Mouse (Mus musculus) cerebellum, adult 2 months (tissue): ENCODE results near the gene 0610030E20Rik. TPM values are rescaled to one million over a fixed set of nuclear protein-coding genes. Genes with fewer than 3 reads are reported as not detected.
A peak's percentile ranks its signal among the peaks of the same experiment; 100 is the strongest.

Experiments used
- DNase-seq, 2 experiments: peaks; one replicate each; pipeline ENCODE4 v3.0.0; 2021
- H3K27ac ChIP-seq: fragments of 200-500 bp; 2 replicates; pipeline ENCODE4 v1.5.1; 2012; ENCODE audit warnings: low read length, control low read depth, inconsistent platforms; ENCODE audit not compliant: insufficient read depth
- H3K27me3 ChIP-seq: fragments of 200-500 bp; 2 replicates; pipeline ENCODE4 v1.6.1; 2012; ENCODE audit warnings: inconsistent platforms, mild to moderate bottlenecking, low read length, moderate library complexity; ENCODE audit not compliant: control insufficient read depth, insufficient read depth
- H3K4me1 ChIP-seq: fragments of 200-500 bp; 2 replicates; pipeline ENCODE4 v1.6.1; 2011; ENCODE audit warnings: low read length; ENCODE audit not compliant: control insufficient read depth, insufficient read depth
- H3K4me3 ChIP-seq: fragments of 200-500 bp; replicated peaks from 2 replicates; pipeline ENCODE3; 2011; ENCODE audit warnings: mild to moderate bottlenecking, low read depth, low read length, control low read depth; ENCODE audit not compliant: insufficient read depth
- CTCF ChIP-seq: fragments of 200-500 bp; IDR thresholded peaks from 2 replicates; pipeline ENCODE4 v1.5.1; 2011; ENCODE audit warnings: low read depth, mild to moderate bottlenecking, control low read depth, low read length, moderate library complexity, borderline replicate concordance; ENCODE audit not compliant: insufficient read depth
- POLR2A ChIP-seq: fragments of 200-500 bp; IDR thresholded peaks from 2 replicates; pipeline ENCODE4 v1.6.1; 2011; ENCODE audit warnings: low read length, control low read depth, borderline replicate concordance; ENCODE audit not compliant: insufficient read depth
- WGBS: fragments of 180-500 bp; shearing (Covaris S2); methylation state at CpG from one replicate; pipeline ENCODE4 v1.1.7; 2018; 5-methylcytosine and 5-hydroxymethylcytosine counted together
- polyA plus RNA-seq: library from polyadenylated mRNA; depleted of rRNA; stranded (reverse); fragments of >200 nt; gene quantifications from 2 replicates; pipeline ENCODE4 v1.2.3, GENCODE M21; 2012

Gene 0610030E20Rik
- polyA plus RNA-seq, 1 experiment = 25.1 TPM

DNA sequence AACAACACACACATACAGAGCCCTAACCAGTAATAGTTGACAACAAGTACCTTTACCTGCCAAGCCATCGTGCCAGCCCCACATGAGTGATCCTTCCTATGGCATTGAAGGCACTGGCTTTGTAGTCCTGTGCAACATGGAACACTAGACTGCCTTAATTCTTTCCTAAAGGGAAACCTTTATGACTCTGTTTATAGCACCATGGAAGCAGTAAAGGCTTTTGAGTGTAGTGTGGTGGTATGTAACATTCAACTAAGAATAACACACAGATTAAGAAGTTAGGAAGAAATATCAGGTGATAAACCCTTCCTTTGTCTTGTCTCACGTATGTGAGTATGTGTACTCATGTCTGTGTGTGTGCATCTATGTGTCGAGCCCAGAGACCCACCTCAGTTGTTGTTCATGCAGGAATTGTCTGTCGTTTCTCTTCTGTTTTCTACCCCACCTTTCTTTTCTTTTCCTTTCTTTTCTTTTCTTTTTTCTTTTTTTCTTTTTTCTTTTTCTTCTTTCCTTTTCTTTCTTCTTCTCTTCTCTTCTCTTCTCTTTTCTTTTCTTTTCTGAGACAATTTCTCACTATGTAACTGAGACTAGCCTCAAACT is 19.8 kb downstream of the 0610030E20Rik start, which contains the start of gene Rnf181:
Gene Rnf181, minus strand, starts transcription at position 113 of the 600 bp plus-strand sequence.
- Histone ChIP-seq H3K27ac (no peak within 1 kb of the TSS), H3K4me3 (no peak within 1 kb of the TSS), H3K4me1 (no peaks in the 10 kb centered on the region), H3K27me3 (no peaks in the 10 kb centered on the region)
- TF ChIP-seq CTCF = no peak
- no peak for TF ChIP-seq POLR2A
- DNase-seq = no peak
- WGBS = 60% methylated on average over 4 of the region's 4 CpGs

DNA sequence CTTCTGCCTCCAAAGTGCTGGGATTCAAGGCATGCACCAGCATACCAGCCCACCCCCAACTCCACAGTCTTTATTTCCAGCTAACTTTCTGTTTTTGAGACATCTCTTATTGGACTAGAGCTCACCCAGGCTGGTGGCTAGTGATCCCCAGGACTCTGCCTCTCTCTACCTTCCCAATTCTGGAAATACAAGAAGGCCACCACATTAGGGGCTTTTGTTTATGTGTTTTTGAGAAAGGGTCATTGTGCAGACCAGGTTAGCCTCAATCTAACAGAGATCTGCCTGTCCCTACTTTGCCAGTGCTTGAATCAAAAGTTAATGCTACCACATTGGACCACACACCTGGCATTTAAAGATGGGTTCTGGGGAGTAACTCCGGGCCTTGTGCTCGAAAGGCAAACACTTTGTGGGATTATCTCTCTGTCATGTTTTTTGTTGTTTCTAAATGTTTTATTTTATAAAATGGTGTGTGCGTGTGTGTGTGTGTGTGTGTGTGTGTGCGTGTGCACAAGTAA is 20.4 kb downstream of the 0610030E20Rik start:
- no peaks in the 10 kb centered on the region for H3K4me1 ChIP-seq
- TF ChIP-seq POLR2A (no peak), CTCF (no peak)
- no peak for DNase-seq
- WGBS = 69% methylated on average over 4 of the region's 4 CpGs
- no peaks in the 10 kb centered on the region for H3K27me3 ChIP-seq
- no peak overlapping the region for H3K27ac ChIP-seq
- no peak overlapping the region for H3K4me3 ChIP-seq

DNA sequence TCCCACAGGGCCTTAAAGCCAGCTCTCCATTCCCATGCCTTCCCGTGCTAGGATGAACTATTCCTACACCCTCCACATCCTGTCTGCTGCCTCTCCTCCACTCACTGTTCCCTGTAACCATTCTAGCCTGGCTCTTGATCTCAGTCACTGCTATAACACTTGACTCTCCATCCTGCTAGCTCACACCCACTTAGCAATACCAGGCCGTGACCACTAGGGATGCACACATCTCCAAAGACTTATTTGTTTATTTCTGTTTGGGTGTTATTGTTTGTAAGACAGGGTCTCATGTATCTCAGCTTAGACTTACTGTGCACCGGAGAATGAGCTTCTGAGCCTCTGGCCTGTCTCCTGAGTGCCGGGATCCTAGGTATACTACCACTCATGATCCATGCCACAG is 22.4 kb downstream of the 0610030E20Rik start:
- H3K4me1 ChIP-seq = no peaks in the 10 kb centered on the region
- H3K4me3 ChIP-seq = no peak overlapping the region
- DNase-seq = no peak
- no peak for TF ChIP-seq POLR2A
- TF ChIP-seq CTCF = 0 out of 2 replicates have a peak, but pooled peaks have one; percentile 4
- H3K27me3 ChIP-seq = no peaks in the 10 kb centered on the region
- 86% methylated on average over 4 of the region's 4 CpGs for WGBS
- H3K27ac ChIP-seq = no peak overlapping the region

DNA sequence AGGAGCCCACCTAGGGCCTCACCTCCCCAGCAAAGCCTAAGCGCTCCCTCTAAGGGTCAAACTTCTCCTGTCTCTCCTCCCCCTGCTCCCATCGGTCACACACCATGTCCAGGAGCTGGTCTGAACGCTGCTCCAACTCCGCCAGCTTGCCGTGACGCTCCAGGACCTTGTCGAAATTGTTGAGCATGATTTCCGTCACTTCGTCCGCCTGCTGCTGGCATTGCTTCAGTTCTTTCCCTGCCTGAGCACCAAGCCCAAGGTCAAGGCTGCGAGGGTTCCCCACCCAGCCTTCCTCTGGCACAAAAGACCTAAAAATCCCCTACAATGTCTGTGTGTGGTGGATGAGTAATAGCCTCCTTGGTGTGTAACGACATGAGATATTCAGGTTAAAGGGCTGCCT is 23.0 kb downstream of the 0610030E20Rik start:
- 58% methylated on average over 12 of the region's 12 CpGs for WGBS

DNA sequence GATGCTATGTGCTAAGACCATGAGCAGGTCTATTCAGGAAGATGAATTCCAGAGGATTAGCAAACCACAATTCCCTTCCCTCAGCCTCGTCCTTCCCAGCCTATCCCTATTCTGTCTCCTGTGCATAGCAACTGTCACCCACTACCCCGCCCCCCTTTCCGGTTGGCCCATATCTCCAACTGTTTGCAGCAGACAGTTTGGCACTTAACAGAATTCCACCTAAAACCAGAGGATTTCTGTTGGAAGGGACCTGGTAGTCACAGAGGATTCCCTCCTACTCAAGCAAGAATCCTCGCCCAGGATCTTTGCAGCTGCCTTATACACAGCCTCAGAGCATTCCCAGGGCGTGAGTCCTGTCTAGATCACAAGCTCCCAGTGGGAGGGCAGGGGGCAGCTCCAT is 24.0 kb downstream of the 0610030E20Rik start:
- DNase-seq = no peak
- Histone ChIP-seq H3K4me1 (no peaks in the 10 kb centered on the region), H3K27ac (no peak overlapping the region), H3K4me3 (no peak overlapping the region), H3K27me3 (no peaks in the 10 kb centered on the region)
- WGBS = 33% methylated on average over 5 of the region's 5 CpGs
- TF ChIP-seq POLR2A = no peak
- no peak for TF ChIP-seq CTCF

More for the DNA sequence above, 23.0 kb downstream of the 0610030E20Rik start:
- Histone ChIP-seq H3K27me3 (no peaks in the 10 kb centered on the region), H3K4me1 (no peaks in the 10 kb centered on the region), H3K4me3 (no peak overlapping the region), H3K27ac (no peak overlapping the region)
- TF ChIP-seq CTCF = no peak
- no peak for DNase-seq

DNA sequence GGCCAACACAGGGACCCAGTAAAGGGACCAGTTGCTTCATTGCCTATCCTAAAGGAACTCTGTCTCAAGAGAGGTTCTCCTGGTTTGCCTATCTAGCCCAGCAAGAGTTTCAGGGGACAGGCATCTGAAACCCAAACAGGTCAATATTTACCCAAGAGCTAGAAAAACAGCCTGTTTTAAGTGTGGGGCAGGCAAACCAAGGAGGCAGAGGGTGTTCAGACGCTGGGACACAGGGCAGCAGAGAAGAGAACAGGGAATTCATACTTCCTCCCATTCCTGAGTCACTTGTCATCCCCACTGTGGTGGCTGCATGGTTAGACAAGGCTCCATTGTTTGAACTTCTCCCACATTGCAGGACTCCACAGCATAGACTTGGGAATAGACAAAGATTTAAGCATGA is 24.5 kb downstream of the 0610030E20Rik start:
- 23% methylated on average over 1 of the region's 1 CpGs for WGBS
- no peaks in the 10 kb centered on the region for H3K4me1 ChIP-seq
- no peak overlapping the region for H3K27ac ChIP-seq
- no peak for TF ChIP-seq CTCF
- H3K4me3 ChIP-seq = no peak overlapping the region
- DNase-seq = no peak
- no peaks in the 10 kb centered on the region for H3K27me3 ChIP-seq

DNA sequence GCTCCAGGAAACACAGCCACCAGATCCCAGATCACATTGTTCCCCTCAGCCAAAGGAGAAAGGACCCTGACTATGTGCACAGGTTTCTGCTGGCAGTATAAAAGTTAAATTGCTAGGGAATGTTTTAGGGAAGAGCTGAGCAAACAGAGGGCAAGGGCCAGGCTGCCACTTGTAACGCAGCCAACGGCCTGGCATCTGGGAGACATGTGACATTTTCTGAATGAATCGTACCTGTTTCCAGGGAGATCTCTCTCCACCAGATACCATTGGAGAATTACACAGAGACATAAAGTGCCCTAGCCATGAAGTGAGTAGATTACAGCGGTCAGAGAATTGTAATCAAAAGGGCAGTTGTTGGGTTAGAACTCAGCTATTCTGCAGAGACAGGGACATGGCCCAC is 26.1 kb downstream of the 0610030E20Rik start:
- WGBS = 64% methylated on average over 4 of the region's 4 CpGs

DNA sequence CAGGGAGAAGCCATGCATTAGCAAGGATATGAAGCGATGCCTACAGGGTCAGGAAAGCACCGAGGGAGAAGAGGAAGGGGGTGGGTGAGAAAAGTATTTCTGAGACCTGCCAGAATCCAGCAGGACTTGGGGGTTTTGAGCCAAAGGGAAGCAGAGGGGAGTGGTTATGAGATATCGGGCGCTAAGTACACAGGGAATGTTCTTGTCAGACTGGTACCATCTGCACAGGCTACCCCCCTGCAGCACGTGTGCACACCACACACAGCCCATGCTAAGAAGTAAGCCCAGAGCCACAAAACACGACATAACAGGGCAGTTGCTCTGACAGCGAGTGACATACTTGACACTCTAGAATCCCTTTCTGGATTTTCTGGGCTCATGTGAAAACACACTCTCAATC is 27.1 kb downstream of the 0610030E20Rik start:
- no peak overlapping the region for H3K27ac ChIP-seq

More for the DNA sequence above, 26.1 kb downstream of the 0610030E20Rik start:
- no peak for TF ChIP-seq POLR2A
- TF ChIP-seq CTCF = no peak
- no peak overlapping the region for H3K27ac ChIP-seq
- DNase-seq = no peak
- no peaks in the 10 kb centered on the region for H3K4me1 ChIP-seq
- H3K27me3 ChIP-seq = no peaks in the 10 kb centered on the region
- no peak overlapping the region for H3K4me3 ChIP-seq

More for the DNA sequence above, 27.1 kb downstream of the 0610030E20Rik start:
- DNase-seq = no peak
- Histone ChIP-seq H3K4me3 (no peak overlapping the region), H3K27me3 (no peaks in the 10 kb centered on the region), H3K4me1 (no peaks in the 10 kb centered on the region)
- 28% methylated on average over 7 of the region's 7 CpGs for WGBS
- TF ChIP-seq POLR2A (no peak), CTCF (no peak)
